Mouse (Mus musculus): ENCODE measurements around the gene Tshz2. TPM values are rescaled to one million over a fixed set of nuclear protein-coding genes. Genes with fewer than 3 reads are reported as not detected.

Tshz2 gene
- polyA plus RNA-seq, 1 experiment from 2014 or later: 0.88 TPM

GRCm38 (mm10) chr2:170027837-170028236 lies 395.0 kb downstream of the Tshz2 start:
- Histone ChIP-seq H3K27me3 (ENCODE audit: poor library complexity, severe bottlenecking) (no peaks in the 10 kb centered on the region; the same call in 1 of the 2 replicates), H3K36me3 (replicated peaks) (no peaks in the 10 kb centered on the region), H3K9me3 (peaks cover 3% of the 10 kb centered on the region; the same call in 1 of the 2 replicates), H3K4me1 (peaks cover 23% of the 10 kb centered on the region), H3K4me3 (no peak overlapping the region), H3K27ac (no peak overlapping the region)
- WGBS: 91% methylated on average over 7 of the region's 7 CpGs
- no peak for DNase-seq (ENCODE audit: extremely low spot score, low spot score)

GRCm38 (mm10) chr2:170028488-170029303 lies 395.9 kb downstream of the Tshz2 start:
- H3K36me3 ChIP-seq (replicated peaks): no peaks in the 10 kb centered on the region
- H3K9me3 ChIP-seq: peaks cover 3% of the 10 kb centered on the region; the same call in 1 of the 2 replicates
- H3K4me1 ChIP-seq: peaks cover 19% of the 10 kb centered on the region
- no peak for DNase-seq (ENCODE audit: extremely low spot score, low spot score)
- H3K27ac ChIP-seq: no peak overlapping the region
- H3K27me3 ChIP-seq (ENCODE audit: poor library complexity, severe bottlenecking): no peaks in the 10 kb centered on the region; the same call in 1 of the 2 replicates
- 74% methylated on average over 24 of the region's 24 CpGs for whole genome bisulfite sequencing
- H3K4me3 ChIP-seq: no peak overlapping the region

GRCm38 (mm10) chr2:170029304-170029856 lies 396.6 kb downstream of the Tshz2 start:
- WGBS: 87% methylated on average over 10 of the region's 10 CpGs
- no peaks in the 10 kb centered on the region; the same call in 1 of the 2 replicates for H3K27me3 ChIP-seq (ENCODE audit: poor library complexity, severe bottlenecking)
- no peak for DNase-seq (ENCODE audit: extremely low spot score, low spot score)
- peaks cover 3% of the 10 kb centered on the region; the same call in 1 of the 2 replicates for H3K9me3 ChIP-seq
- no peak overlapping the region for H3K27ac ChIP-seq
- no peak overlapping the region for H3K4me3 ChIP-seq
- H3K4me1 ChIP-seq: peaks cover 12% of the 10 kb centered on the region
- H3K36me3 ChIP-seq (replicated peaks): no peaks in the 10 kb centered on the region

GRCm38 (mm10) chr2:170031226-170031625 lies 398.4 kb downstream of the Tshz2 start:
- Histone ChIP-seq H3K27me3 (ENCODE audit: poor library complexity, severe bottlenecking) (no peaks in the 10 kb centered on the region; the same call in 1 of the 2 replicates), H3K9me3 (peaks cover 3% of the 10 kb centered on the region; the same call in 1 of the 2 replicates), H3K27ac (no peak overlapping the region), H3K36me3 (replicated peaks) (no peaks in the 10 kb centered on the region), H3K4me3 (no peak overlapping the region), H3K4me1 (peaks cover 12% of the 10 kb centered on the region)
- WGBS: 89% methylated on average over 12 of the region's 12 CpGs
- no peak for DNase-seq (ENCODE audit: extremely low spot score, low spot score)

- Histone ChIP-seq H3K36me3 (replicated peaks) (no peaks in the 10 kb centered on the region), H3K27ac (no peak overlapping the region), H3K9me3 (peaks cover 3% of the 10 kb centered on the region; the same call in 1 of the 2 replicates), H3K27me3 (ENCODE audit: poor library complexity, severe bottlenecking) (no peaks in the 10 kb centered on the region; the same call in 1 of the 2 replicates), H3K4me3 (no peak overlapping the region), H3K4me1 (peaks cover 19% of the 10 kb centered on the region)
- DNase-seq (ENCODE audit: extremely low spot score, low spot score): no peak
- 77% methylated on average over 8 of the region's 8 CpGs for WGBS
These were observed 399.1 kb downstream of the Tshz2 start for GRCm38 (mm10) chr2:170031872-170032271.

GRCm38 (mm10) chr2:170033219-170033618 lies 400.4 kb downstream of the Tshz2 start:
- DNase-seq (ENCODE audit: extremely low spot score, low spot score): no peak
- H3K9me3 ChIP-seq: no peaks in the 10 kb centered on the region
- no peaks in the 10 kb centered on the region; the same call in 1 of the 2 replicates for H3K27me3 ChIP-seq (ENCODE audit: poor library complexity, severe bottlenecking)
- 85% methylated on average over 5 of the region's 5 CpGs for WGBS
- H3K4me1 ChIP-seq: peaks cover 27% of the 10 kb centered on the region
- no peaks in the 10 kb centered on the region for H3K36me3 ChIP-seq (replicated peaks)
- peak overlapping the region; percentile 15; the same call in 1 of the 2 replicates for H3K27ac ChIP-seq
- H3K4me3 ChIP-seq: no peak overlapping the region

- Histone ChIP-seq H3K4me1 (peaks cover 21% of the 10 kb centered on the region; the same call in 1 of the 2 replicates), H3K4me3 (no peak overlapping the region), H3K27me3 (ENCODE audit: poor library complexity, severe bottlenecking) (peaks cover 3% of the 10 kb centered on the region; the same call in 1 of the 2 replicates), H3K9me3 (no peaks in the 10 kb centered on the region), H3K36me3 (replicated peaks) (no peaks in the 10 kb centered on the region), H3K27ac (no peak overlapping the region)
- 96% methylated on average over 11 of the region's 11 CpGs for WGBS
- no peak for DNase-seq (ENCODE audit: extremely low spot score, low spot score)
These were observed 402.0 kb downstream of the Tshz2 start for GRCm38 (mm10) chr2:170034794-170035193.

GRCm38 (mm10) chr2:170036791-170037241 lies 404.0 kb downstream of the Tshz2 start:
- Histone ChIP-seq H3K9me3 (no peaks in the 10 kb centered on the region), H3K36me3 (replicated peaks) (no peaks in the 10 kb centered on the region), H3K4me3 (no peak overlapping the region), H3K27ac (no peak overlapping the region), H3K4me1 (peaks cover 28% of the 10 kb centered on the region), H3K27me3 (ENCODE audit: poor library complexity, severe bottlenecking) (peaks cover 7% of the 10 kb centered on the region; the same call in 1 of the 2 replicates)
- DNase-seq (ENCODE audit: extremely low spot score, low spot score): no peak
- WGBS: 77% methylated on average over 11 of the region's 11 CpGs

GRCm38 (mm10) chr2:170037346-170037745 lies 404.5 kb downstream of the Tshz2 start:
- no peak for DNase-seq (ENCODE audit: extremely low spot score, low spot score)
- 77% methylated on average over 13 of the region's 13 CpGs for WGBS
- no peak overlapping the region for H3K4me3 ChIP-seq
- no peaks in the 10 kb centered on the region for H3K36me3 ChIP-seq (replicated peaks)
- H3K27ac ChIP-seq: no peak overlapping the region
- H3K9me3 ChIP-seq: no peaks in the 10 kb centered on the region
- peaks cover 7% of the 10 kb centered on the region; the same call in 1 of the 2 replicates for H3K27me3 ChIP-seq (ENCODE audit: poor library complexity, severe bottlenecking)
- H3K4me1 ChIP-seq: peaks cover 29% of the 10 kb centered on the region

- no peaks in the 10 kb centered on the region for H3K36me3 ChIP-seq (replicated peaks)
These were observed 407.0 kb downstream of the Tshz2 start for GRCm38 (mm10) chr2:170039772-170040171.

GRCm38 (mm10) chr2:170041101-170041500 lies 408.3 kb downstream of the Tshz2 start:
- Histone ChIP-seq H3K27me3 (ENCODE audit: poor library complexity, severe bottlenecking) (peaks cover 7% of the 10 kb centered on the region; the same call in 1 of the 2 replicates), H3K4me3 (no peak overlapping the region), H3K9me3 (peaks cover 4% of the 10 kb centered on the region; the same call in 1 of the 2 replicates), H3K4me1 (peaks cover 27% of the 10 kb centered on the region), H3K36me3 (replicated peaks) (no peaks in the 10 kb centered on the region), H3K27ac (no peak overlapping the region)
- WGBS: 76% methylated on average over 9 of the region's 9 CpGs
- DNase-seq (ENCODE audit: extremely low spot score, low spot score): no peak

More at GRCm38 (mm10) chr2:170039772-170040171, 407.0 kb downstream of the Tshz2 start:
- 73% methylated on average over 14 of the region's 14 CpGs for WGBS
- Histone ChIP-seq H3K27ac (no peak overlapping the region), H3K27me3 (ENCODE audit: poor library complexity, severe bottlenecking) (peaks cover 7% of the 10 kb centered on the region; the same call in 1 of the 2 replicates), H3K9me3 (no peaks in the 10 kb centered on the region), H3K4me1 (peaks cover 27% of the 10 kb centered on the region), H3K4me3 (no peak overlapping the region)
- DNase-seq (ENCODE audit: extremely low spot score, low spot score): no peak

GRCm38 (mm10) chr2:170042471-170043213 lies 409.8 kb downstream of the Tshz2 start:
- Histone ChIP-seq H3K27ac (no peak overlapping the region), H3K9me3 (peaks cover 8% of the 10 kb centered on the region; the same call in 1 of the 2 replicates), H3K36me3 (replicated peaks) (no peaks in the 10 kb centered on the region), H3K4me1 (peaks cover 14% of the 10 kb centered on the region), H3K4me3 (no peak overlapping the region), H3K27me3 (ENCODE audit: poor library complexity, severe bottlenecking) (peaks cover 7% of the 10 kb centered on the region; the same call in 1 of the 2 replicates)
- DNase-seq (ENCODE audit: extremely low spot score, low spot score): no peak
- WGBS: 83% methylated on average over 12 of the region's 12 CpGs

Measured in forebrain, embryonic 10.5 days (tissue).